ENCODE assay signal across 1 mouse cellular context in genomic region chr7:25792966-25793365, GRCm38 (mm10). TPM values are rescaled to one million over a fixed set of nuclear protein-coding genes. Genes with fewer than 3 reads are reported as not detected.
"Had no signal": no experiment of that assay in that cellular context is flagged by ENCODE, and none has a peak within 500 bp of the region (broad histone marks: within the 10 kb centered on the region; RNA-seq: fewer than 3 reads in every experiment).

No protein-coding gene starts in this region.

RNA-seq across cellular contexts. Expression of gene Cyp2s1, which starts 23.7 kb away (rescaled TPM):
- total RNA-seq: hematopoietic stem cell, adult 5-6 weeks had no signal
